In the genomic region with DNA sequence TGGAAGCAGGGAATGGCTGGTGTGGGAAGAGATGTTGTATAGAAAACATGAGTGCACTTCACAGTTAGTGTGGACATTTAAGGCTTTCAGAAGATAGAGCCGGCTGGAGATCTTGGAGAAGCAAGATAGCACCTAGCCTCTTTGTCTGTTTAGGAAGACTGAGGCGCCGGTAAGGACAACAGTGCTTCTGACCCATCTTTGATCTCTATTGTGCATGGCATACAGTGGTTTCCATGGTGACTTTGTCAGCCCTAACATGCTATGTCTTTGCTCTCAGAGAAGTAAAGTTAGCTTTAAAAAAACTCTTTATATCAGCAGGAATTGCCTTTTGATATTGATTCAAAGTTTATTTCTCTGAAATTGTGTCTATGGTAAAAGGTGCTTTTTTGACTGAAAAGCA, we compare ENCODE assay signal across 19 mouse cellular contexts. TPM values are rescaled to one million over a fixed set of nuclear protein-coding genes. Genes with fewer than 3 reads are reported as not detected.
"Had no signal": no experiment of that assay in that cellular context is flagged by ENCODE, and none has a peak within 500 bp of the region (broad histone marks: within the 10 kb centered on the region; RNA-seq: fewer than 3 reads in every experiment).

No protein-coding gene starts in this region.

- DNase-seq: lung, adult 18-20 months; lung, embryonic 14.5 days; lung, postnatal 10 days; lung, postnatal 4 days; retina, postnatal 1 day; right cerebral cortex, adult 18-20 months; right cerebral cortex, postnatal 25 days; right cerebral cortex, postnatal 4 days; spleen, adult 18-20 months; thymus, adult 18-20 months; thymus, postnatal 14 days; thymus, postnatal 36 days had no signal

- H3K4me2 ChIP-seq: liver, embryonic 12.5 days; lung, embryonic 14.5 days; neural tube, embryonic 13.5 days; neural tube, embryonic 15.5 days had no signal

- ATAC-seq: liver, embryonic 12.5 days had no signal

- H3K27ac ChIP-seq: liver, embryonic 12.5 days; liver, embryonic 14.5 days; midbrain, embryonic 10.5 days; neural tube, embryonic 13.5 days; neural tube, embryonic 15.5 days had no signal

- H3K9me3 ChIP-seq: liver, embryonic 12.5 days; neural tube, embryonic 13.5 days; neural tube, embryonic 15.5 days had no signal

- H3K9ac ChIP-seq: liver, embryonic 12.5 days; liver, embryonic 14.5 days; lung, embryonic 14.5 days; neural tube, embryonic 13.5 days; neural tube, embryonic 15.5 days had no signal

- H3K27me3 ChIP-seq: liver, embryonic 12.5 days; neural tube, embryonic 13.5 days; neural tube, embryonic 15.5 days had no signal

- H3K4me3 ChIP-seq: liver, embryonic 12.5 days; midbrain, embryonic 10.5 days; myocyte; neural tube, embryonic 13.5 days; neural tube, embryonic 15.5 days had no signal

- H3K36me3 ChIP-seq: liver, embryonic 12.5 days; neural tube, embryonic 13.5 days; neural tube, embryonic 15.5 days had no signal

- H3K4me1 ChIP-seq: liver, embryonic 12.5 days; neural tube, embryonic 15.5 days had no signal

RNA-seq across cellular contexts. Expression of a gene that starts 56.8 kb away (rescaled TPM):
- total RNA-seq: megakaryocyte, adult 5-6 weeks had no signal
